Mouse (Mus musculus) right cerebral cortex, postnatal 25 days (tissue): ENCODE measurements around the gene Echdc1.
A peak's percentile ranks its signal among the peaks of the same experiment; 100 is the strongest.
"Not testable (repeated sequence)": the region's sequence is repeated elsewhere in the genome, so short reads cannot be mapped to it uniquely, and the experiment has no call there.

ENCODE experiments used
- DNase-seq: peaks from one replicate; pipeline ENCODE4 v3.0.0; 2022

The Echdc1 gene

GRCm38 (mm10) chr10:29313064-29313638, at the start of gene Echdc1:
Gene Echdc1 (plus strand): TSS chr10:29313166.
- peak; percentile 87 for DNase-seq

GRCm38 (mm10) chr10:29281736-29282135, 31.2 kb upstream of the Echdc1 start:
- no peak for DNase-seq

- no peak for DNase-seq
Measured at GRCm38 (mm10) chr10:29285757-29286156, 27.2 kb upstream of the Echdc1 start.

- no peak for DNase-seq
Measured at GRCm38 (mm10) chr10:29302230-29302629, 10.7 kb upstream of the Echdc1 start.

GRCm38 (mm10) chr10:29311480-29312219, 1.3 kb upstream of the Echdc1 start:
- DNase-seq: no peak

- no peak for DNase-seq
Measured at GRCm38 (mm10) chr10:29313905-29314304, 939 bp downstream of the Echdc1 start.

GRCm38 (mm10) chr10:29324817-29325216, 11.9 kb downstream of the Echdc1 start:
- no peak for DNase-seq

- no peak for DNase-seq
Measured at GRCm38 (mm10) chr10:29333836-29334235, 20.9 kb downstream of the Echdc1 start.

GRCm38 (mm10) chr10:29338355-29339056, 25.5 kb downstream of the Echdc1 start:
- peak; percentile 34 for DNase-seq

GRCm38 (mm10) chr10:29344232-29344631, 31.3 kb downstream of the Echdc1 start:
- DNase-seq: peak; percentile 21

GRCm38 (mm10) chr10:29346638-29347037, 33.7 kb downstream of the Echdc1 start:
- DNase-seq: no peak

GRCm38 (mm10) chr10:29351420-29351819, 38.5 kb downstream of the Echdc1 start:
- DNase-seq: no peak

- no peak for DNase-seq
Measured at GRCm38 (mm10) chr10:29352575-29352974, 39.6 kb downstream of the Echdc1 start.

GRCm38 (mm10) chr10:29354183-29354582, 41.2 kb downstream of the Echdc1 start:
- peak; percentile 39 for DNase-seq

- no peak for DNase-seq
Measured at GRCm38 (mm10) chr10:29361095-29361463, 48.1 kb downstream of the Echdc1 start.

GRCm38 (mm10) chr10:29361464-29362196, 48.7 kb downstream of the Echdc1 start:
- DNase-seq: peak; percentile 92

- DNase-seq: no peak
Measured at GRCm38 (mm10) chr10:29362197-29362900, 49.4 kb downstream of the Echdc1 start, which contains the start of gene Rnf146. Gene Rnf146 (minus strand): TSS chr10:29362442.

- no peak for DNase-seq
Measured at GRCm38 (mm10) chr10:29374065-29374464, 61.1 kb downstream of the Echdc1 start.

- no peak for DNase-seq
Measured at GRCm38 (mm10) chr10:29381558-29381957, 68.6 kb downstream of the Echdc1 start.

GRCm38 (mm10) chr10:29394890-29395289, 81.9 kb downstream of the Echdc1 start:
- DNase-seq: not testable (repeated sequence)
